Mouse (Mus musculus) thymus, postnatal 10 days (tissue): ENCODE measurements around the gene Rfc5.
"Not testable (repeated sequence)": the region's sequence is repeated elsewhere in the genome, so short reads cannot be mapped to it uniquely, and the experiment has no call there.

Source experiments
- DNase-seq, 2 experiments: peaks; one replicate each; pipeline ENCODE4 v3.0.0; 2021; ENCODE audit warnings: low spot score in 2 of 2

The Rfc5 gene

DNA sequence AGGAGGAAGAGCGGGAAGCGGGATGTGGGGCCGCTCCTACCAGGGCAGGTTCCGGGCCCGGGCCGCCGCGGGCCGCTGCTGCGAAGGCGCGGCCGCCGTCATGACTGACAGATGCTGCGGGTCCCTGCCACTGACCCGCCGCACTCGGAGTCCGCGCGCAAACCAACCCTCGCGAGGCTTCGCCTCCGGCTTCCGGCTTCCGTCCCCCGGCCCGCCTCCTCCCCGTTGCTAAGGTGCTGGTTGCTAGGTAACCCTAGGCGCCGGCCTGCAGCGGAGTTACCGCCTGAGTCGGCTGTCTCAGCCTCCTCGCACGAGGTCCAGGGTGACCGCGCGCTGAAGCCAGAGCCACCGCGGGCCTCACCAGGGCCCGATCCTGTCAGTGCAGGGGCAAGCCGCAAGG lies at the start of gene Rfc5:
Gene Rfc5 (minus strand): TSS at position 171 of the 400 bp plus-strand sequence.
- peak; percentile 91 to 92 for DNase-seq

DNA sequence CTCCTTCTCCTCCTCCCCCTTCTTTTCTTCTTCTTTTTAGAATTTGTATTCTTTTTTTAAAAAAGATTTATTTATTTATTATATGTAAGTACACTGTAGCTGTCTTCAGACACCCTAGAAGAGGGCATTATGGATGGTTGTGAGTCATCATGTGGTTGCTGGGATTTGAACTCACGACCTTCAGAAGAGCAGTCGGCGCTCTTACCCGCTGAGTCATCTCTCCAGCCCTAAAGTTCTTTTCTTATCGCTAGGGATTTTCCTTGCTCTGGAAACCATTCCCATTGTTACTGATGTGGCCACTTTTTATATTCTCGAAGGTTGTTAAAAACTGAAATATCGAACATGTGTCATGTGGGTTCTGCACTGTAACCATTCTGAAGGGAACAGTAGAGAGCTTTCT lies 44.7 kb upstream of the Rfc5 start:
- DNase-seq: not testable (repeated sequence)

DNA sequence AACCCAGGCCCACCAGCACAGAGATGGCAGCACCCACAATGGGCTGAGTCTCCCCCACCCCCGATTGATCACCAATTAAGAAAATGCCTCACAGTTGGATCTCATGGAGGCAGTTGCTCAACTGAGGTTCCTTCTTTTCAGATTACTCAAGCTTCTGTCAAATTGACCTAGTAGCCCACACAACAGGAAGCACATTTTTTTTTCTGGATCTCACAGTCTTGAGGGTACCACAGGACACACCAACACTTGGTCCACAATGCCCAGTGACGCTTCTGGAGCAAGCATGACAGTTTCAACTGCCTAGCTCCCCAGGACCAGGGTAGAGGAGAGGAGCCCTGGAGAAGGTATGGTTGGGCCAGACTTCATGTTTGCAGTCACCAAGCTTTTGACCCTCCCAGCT lies 28.6 kb upstream of the Rfc5 start:
- no peak for DNase-seq

DNA sequence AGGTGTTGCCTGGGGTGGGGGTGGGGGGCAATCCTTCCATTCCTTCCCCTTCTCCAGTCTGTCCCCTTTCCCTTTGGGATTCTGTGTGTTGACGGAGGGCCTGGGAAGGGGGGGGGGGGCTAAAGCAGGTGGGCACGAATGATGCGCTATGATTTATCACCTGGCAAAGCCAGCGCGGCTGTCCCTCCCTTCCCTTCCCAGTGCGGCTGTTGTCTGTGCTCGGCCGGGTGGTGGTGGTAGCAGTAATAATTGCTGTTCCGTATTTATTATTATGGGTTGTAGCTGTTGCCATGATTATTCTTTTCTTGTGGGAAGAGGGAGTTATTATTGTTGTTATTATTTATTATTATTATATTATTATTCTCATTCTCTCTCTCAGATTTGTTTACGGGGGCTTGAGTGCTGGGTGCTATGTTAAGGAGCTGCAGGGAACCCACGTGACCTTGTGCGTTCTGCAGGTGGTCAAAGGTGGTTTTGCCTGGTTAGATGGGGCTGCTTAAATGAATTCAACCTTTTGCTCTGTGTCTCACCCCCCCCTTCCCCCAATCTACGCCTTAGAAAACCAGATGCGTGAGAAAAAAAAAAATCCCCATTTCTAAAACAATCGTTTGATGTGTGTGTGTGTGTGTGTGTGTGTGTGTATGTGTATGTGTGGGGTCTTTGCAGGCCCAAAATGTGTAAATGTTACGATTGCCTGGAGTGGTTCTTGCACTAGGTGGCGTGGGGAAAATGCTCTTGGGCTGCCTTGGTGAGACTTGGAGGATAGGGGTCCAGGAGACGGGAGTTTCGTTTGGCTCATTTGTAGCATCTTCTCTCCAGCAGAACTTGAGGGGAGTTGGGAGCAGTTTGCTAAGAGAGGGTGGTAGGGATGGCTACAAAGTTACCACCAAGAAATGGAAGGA lies 26.4 kb upstream of the Rfc5 start:
- DNase-seq: no peak

DNA sequence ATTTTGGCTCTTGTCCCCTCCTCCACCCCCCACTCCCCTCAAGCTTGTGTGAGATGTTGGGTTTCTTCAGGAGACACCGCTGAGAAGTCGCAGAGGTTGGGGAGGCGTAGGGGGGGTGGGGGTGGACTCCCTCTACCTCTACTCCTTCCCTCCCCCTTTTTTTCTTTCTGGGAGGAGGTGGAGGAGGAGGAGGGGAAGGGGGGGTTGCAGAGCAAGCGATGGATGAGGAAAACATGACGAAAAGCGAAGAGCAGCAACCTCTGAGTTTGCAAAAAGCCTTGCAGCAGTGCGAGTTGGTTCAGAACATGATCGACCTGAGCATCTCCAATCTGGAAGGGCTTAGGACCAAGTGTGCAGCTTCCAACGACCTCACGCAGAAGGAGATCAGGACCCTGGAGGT lies 25.8 kb upstream of the Rfc5 start:
- DNase-seq: no peak

DNA sequence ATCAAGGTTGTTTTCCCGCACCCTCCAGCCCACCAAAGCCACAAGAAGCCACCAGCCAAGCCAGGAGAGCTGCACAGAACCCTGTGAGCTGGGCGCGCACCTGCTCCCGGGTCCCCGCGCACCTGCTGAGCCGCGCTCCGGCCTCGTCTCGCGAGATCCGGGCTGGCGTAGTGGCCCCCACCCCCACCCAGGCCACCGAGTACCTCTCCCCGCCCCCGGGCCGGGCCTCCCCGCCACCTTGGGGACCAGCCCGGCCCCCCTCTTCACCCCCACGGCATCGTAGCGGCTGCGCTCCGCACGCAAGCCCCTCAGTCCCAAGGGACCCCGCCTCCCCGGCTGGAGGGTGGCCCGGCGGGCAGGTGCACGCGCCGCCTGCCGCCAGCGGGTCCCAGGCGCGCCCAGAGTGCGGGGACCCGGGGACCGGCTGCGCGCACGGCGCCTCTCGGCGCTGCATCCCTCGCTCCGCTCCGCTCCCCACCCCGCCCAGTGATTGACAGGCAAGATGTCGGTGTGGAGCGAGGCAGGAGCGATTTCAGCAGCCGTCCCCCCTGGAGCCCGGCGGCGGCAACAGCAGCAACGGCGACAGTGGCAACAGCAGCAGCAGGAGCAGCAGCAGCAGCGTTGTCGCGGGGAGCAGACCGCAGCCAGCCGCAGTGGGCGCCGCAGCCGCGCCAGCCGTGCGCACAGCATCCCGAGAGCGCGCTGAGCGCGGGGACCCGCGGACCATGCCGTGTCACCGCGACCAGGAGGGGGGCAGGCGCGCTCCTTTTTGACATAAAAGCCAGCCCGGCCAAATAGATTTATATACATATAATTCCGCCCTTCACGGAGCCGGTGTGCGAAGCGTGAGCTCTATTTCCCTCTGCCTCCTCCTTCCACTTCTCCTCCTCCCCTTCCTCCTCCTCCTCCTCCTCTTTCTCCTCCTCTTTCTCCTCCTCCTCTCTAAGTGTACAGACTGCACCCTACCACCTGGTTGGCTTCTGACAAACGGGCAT lies 25.0 kb upstream of the Rfc5 start, which contains the start of gene Ksr2:
Gene Ksr2 (plus strand): TSS at position 494 of the 995 bp plus-strand sequence.
- DNase-seq: peak; percentile 54 to 63

DNA sequence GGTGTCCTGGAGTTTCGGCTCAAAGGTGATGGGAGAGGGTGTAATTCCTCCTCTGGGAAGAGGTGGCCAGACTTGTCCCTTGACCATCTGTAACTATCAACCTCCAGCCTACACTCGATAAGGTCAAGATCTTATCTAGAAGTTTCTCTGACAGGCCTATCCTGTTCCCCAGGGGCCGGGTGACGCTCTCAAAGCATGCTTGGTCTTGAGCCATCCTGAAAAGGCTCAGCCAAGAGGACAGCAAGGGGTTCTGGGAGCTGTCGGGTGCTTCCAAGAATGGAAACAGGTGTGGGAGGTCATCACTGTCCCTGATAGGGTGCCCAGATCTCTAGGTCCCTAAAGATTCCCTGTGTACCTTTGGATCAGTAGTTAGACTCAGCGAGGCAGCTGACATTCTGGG lies 20.5 kb upstream of the Rfc5 start:
- no peak for DNase-seq

DNA sequence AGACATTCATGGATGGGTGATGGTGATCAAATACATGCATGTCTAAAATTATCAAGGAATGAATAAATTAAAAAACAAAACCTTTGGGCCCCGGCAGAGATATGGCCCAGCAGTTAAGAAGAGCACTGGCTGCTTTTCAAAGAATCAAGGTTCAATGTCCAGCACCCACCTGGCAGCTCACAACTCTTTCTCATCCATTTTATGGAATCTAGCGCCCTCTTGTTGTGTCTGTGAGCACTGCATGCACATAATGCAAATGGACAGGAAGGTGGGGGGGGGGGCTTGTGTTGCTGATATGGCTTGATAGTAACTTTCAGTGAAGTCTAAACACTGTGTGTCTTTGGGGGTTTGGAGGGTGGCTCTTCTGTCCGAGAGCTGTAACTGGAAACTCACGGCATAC lies 19.4 kb upstream of the Rfc5 start:
- peak; percentile 26 to 44 for DNase-seq

DNA sequence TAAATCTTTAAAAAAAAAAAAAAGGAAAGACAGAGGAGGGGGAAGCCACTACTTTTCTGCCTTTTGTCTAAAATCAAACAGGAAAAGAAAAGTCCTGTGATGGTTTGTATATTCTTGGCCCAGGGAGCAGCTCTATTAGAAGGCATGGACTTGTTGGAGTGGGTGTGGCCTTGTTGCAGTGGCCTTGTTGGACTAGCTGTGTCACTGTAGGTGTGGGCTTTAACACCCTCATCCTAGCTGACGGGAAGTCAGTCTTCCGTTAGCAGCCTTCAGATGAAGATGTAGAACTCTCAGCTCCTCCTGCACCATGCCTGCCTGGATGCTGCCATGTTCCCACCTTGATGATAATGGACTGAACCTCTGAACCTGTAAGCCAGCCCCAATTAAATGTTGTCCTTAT lies 15.8 kb upstream of the Rfc5 start:
- not testable (repeated sequence) for DNase-seq

DNA sequence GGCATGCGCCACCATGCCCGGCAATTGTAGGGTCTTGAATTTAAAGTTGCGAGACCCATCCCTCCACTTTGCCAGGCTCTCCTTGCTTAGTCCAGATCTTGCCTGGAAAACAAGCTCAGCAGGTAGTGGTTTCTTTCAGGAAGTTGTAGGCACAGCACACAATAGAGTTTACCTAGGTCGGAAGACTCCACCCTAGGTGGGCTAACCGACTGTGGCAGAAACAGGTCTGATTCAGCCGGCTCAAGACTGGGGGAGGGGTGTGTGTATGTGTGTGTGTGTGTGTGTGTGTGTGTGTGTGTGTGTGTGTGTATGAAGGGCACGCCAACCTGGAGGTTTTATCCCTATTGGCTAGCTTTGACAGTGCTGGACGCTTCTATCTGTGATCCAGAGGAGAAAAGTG lies 14.8 kb upstream of the Rfc5 start:
- DNase-seq: no peak

DNA sequence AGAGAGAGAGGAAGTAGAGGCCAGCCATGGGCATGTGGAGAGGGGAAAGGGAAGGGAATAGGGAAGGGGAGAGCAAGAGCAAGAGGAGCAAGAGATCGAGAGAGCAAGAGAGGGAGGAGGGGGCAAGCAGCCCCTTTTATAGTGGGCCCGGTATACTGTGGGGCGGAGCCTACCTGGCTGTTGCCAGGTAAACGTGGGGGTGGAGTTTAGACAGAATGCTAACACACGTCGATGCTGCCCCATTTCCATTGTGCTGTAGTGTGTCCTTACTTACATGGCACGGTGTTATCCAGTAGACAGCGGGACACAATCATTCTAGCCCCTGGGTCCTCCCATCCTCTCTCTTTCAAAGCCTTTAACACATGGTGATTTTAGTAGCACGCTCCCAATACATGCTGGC lies 10.4 kb upstream of the Rfc5 start:
- no peak for DNase-seq

DNA sequence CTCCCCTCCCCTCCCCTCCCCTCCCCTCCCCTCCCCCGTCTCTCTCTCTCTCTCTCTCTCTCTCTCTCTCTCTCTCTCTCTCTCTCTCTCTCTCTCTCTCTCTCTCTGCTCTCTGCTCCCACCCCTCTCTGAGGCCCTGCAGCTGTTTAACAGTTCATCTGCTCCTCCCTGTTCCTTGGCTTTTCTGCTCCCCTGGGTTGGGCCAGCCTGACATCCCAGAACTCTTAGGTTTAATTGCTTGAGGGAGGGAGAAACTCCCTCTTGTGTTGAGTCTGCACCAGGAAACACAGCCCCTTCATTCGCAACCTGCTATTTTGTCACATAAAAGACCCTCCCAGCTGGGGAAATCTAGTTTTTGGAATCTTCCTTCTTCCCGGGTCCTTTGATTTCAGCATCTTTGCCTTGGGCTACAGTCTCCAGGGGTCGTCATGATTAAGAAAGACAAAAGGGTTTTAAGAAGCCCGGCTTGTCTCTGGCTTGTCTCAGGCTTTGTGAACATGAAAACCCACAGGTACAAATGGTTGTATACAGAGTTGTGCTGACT lies 9.2 kb upstream of the Rfc5 start:
- DNase-seq: no peak

DNA sequence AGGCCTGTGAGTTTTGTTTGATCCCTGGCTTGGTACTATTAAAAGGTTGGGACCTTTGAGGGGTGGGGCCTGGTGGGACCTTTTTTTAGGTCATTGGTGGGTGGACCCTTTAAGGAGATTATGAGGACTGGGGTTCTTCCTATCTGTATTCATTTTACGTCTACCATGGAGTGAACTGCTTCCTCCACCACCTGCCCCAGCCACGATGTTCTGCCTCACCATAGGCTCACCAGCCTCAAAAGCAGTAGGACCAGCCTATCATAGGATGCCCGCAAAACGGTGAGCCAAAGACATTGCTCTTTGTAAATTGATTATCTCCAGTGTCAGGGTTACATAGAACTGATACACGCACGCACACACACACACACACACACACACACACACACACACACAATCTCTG lies 8.5 kb upstream of the Rfc5 start:
- no peak for DNase-seq

DNA sequence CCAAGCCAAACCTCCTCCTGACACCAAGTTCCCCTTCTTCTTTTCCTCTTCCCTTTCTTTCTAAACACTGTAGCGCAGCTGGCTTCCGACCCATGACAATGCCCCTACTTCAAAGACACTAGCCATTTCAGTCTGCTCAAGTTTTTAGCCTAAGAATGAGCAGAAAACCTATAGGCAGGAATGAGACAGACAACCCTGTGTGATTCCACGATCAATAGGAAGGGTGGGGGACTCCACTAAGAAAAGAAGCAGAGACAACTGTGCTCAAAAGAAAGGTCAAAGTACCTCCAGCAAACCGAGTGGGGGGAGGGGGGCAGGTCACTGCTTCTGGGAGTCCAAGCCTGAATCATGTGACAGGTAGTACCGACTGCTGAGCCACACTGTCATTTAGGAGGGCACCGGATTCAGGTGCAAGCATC lies 7.8 kb upstream of the Rfc5 start:
- no peak for DNase-seq

DNA sequence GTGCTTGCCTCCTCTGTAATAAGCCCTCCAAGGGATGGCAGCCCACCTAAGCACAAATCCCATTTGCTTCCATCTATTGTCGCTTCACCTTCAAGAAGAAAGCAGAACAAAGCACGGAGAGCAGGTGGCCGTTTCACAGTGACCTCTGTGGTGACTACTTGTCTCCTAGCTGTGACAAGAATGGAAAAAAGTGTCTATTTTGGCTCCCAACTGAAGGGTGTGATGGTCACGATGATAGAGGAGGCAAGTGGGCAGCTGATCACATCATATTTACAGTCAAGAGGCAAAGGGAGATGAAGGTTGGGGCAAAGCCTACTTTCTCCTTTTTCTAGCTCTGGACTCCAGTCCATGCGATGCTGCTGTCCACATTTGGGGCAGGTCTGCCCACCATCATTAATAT lies 7.0 kb upstream of the Rfc5 start:
- no peak for DNase-seq

DNA sequence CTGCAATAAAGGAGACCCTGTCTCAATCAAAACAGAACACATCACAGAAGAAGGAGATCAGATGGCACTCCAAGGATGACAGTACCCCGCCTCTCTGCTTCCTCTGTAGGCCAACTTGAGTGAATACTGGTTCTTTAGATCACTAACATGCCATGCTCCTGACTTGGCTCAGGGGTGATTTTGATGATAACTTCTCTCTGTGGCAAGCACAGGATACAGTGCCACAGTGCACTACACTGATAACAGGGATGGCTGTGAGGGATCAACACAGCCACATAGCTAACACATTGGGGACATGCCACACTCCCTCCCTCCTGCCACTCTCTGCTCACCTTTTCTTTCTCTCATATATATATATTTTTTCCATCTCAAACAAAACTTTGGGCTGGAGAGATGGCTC lies 2.0 kb upstream of the Rfc5 start:
- no peak for DNase-seq

DNA sequence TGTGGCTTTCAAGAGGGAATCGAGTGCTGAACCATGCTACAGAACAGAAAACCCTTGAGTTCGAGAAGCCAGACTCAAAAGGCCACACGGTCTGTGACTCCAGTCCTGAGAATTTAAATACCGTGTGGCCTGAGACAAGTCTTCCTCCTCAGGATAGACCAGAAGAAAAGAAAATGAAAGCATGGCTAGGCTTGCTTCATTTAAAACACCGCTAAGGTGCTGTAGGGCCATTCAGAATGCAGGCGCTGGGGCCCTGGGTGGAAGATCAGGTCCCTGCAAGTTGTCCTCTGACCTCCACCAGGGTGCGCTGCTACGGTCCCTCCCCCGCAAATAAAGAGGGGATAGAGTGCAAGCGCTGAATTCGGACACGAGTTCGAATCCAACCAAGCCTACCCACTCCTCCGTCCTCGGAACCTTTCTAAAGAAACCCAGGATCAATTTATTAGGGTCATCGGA lies 523 bp downstream of the Rfc5 start:
- peak; percentile 65 to 73 for DNase-seq

DNA sequence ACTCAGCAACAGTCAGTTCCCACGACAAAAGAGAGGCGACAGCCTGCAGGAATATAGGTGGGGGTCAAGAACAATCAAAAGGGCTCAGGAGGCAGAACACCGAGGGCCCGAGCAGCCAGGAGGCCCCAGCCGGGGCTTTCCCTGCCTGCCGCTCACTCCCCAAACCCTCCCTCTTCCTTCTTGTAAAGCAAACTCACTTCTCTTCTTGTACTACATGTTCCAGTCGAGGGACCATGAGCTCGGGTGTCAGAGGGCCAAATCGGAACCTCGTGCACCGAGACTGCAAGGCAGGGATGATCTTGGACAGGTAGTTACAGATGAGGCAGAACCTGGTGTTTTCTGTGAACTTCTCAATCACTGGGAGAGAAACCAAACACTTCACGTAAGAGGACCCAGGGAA lies 5.6 kb downstream of the Rfc5 start:
- DNase-seq: no peak

DNA sequence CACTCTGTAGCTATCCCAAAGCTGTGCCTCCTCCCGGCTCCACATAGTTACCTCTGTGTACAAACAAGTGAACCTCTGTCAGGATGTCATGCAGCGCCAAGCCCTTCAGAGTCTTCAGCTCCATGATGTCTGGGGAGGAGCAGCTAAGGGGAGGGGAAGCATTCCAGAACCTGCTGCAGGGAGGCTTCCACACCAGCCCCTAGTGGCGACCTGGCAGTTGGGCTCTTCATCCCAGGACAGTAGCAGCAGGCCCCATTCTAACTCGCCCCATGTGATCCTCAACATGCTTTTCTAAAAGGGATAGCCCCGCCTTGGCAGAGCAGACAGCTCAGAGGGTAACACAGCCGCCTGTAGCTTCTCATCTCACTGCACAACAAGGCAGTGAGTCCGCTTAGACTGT lies 7.1 kb downstream of the Rfc5 start:
- no peak for DNase-seq

DNA sequence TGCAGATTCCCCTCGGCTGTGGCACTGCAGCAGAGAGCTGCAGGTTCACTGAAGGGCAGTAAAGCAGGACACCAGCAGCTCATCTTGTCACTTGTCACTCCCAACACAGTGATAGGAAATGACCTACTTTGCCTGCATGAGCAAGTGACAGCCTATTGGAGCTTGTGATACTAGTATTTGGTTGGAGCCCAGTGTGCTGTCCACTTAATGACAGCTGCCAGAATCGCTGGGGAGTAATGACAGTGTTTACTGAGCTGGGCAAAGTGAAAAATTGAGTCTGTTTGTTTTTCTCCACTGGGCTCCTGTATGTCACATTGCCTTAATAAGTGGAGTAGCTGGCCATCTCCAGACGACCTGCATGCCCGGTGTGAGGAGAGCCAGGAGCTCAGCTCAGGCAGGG lies 8.6 kb downstream of the Rfc5 start:
- DNase-seq: no peak

DNA sequence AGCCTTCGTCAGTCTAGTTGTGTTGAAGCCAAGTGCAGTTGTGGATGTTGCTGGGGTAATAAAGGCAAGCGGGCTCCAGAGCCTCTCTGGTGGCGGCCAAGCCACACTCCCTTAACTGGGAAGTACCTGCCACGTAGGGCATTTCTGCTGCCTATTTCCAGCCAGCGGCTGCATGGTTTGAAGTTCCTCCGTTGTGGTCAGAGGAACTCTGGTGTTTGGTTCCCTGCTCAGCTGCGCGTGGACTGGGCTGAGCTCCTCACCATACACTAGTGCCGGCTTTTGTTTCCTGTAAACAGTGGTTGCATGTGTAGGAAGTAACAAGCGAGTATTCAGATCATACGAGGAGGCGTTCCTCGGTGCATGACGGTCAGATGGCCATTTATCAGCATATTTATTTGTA lies 11.1 kb downstream of the Rfc5 start:
- DNase-seq: not testable (repeated sequence)

DNA sequence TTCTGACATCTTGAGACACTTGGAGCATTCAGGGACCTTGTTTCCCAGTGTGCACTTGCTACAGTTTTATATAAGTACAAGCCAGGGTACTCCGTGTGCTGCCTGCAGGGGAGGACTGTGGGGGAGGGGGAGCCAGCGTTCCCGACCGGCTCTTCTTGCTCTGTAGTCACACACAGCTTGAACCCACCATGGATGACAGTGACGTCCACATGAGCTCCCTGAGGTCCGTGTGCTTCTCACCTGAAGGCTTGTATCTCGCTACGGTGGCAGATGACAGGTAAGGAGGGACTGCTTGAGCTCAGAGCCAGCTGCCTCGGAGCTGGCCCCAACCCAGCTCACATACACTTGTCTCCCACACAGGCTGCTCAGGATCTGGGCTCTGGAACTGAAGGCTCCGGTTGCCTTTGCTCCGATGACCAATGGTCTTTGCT lies 12.5 kb downstream of the Rfc5 start:
- DNase-seq: no peak
